Mouse (Mus musculus) midbrain, embryonic 12.5 days (tissue): Measurements from ENCODE around the gene Nxn. TPM values are rescaled to one million over a fixed set of nuclear protein-coding genes. Genes with fewer than 3 reads are reported as not detected.

ENCODE experiments used
- ATAC-seq: fragments of 200-750 bp; cut with Nextera tagmentation; 2 replicates; pipeline ENCODE4 v1.8.0; 2017; ENCODE audit warnings: low read depth, moderate TSS enrichment, moderate library complexity; ENCODE audit not compliant: low FRiP score
- H3K27ac ChIP-seq: fragments of 300-500 bp; sonication (generic); replicated peaks from 2 replicates; pipeline ENCODE4 v1.5.1; 2016; ENCODE audit warnings: mild to moderate bottlenecking
- H3K27me3 ChIP-seq: fragments of 300-500 bp; sonication (generic); 2 replicates; pipeline ENCODE4 v1.6.1; 2016; ENCODE audit warnings: mild to moderate bottlenecking
- H3K36me3 ChIP-seq: fragments of 300-500 bp; sonication (generic); 2 replicates; pipeline ENCODE4 v1.6.1; 2016
- H3K4me1 ChIP-seq: fragments of 300-500 bp; sonication (generic); 2 replicates; pipeline ENCODE4 v1.6.1; 2016
- H3K4me2 ChIP-seq: fragments of 300-500 bp; sonication (generic); replicated peaks from 2 replicates; pipeline ENCODE4 v1.6.1; 2016; ENCODE audit warnings: mild to moderate bottlenecking, moderate library complexity
- H3K4me3 ChIP-seq: fragments of 300-500 bp; sonication (generic); 2 replicates; pipeline ENCODE4 v1.5.1; 2016; ENCODE audit warnings: mild to moderate bottlenecking
- H3K9ac ChIP-seq: fragments of 300-500 bp; sonication (generic); replicated peaks from 2 replicates; pipeline ENCODE4 v1.6.1; 2016; ENCODE audit warnings: mild to moderate bottlenecking, moderate library complexity
- H3K9me3 ChIP-seq: fragments of 300-500 bp; sonication (generic); 2 replicates; pipeline ENCODE4 v1.6.1; 2016; ENCODE audit warnings: mild to moderate bottlenecking
- WGBS: fragments of 180-500 bp; shearing (Covaris S2); methylation state at CpG from one replicate; pipeline ENCODE4 v1.1.7; 2016; 5-methylcytosine and 5-hydroxymethylcytosine counted together
- polyA plus RNA-seq: library from polyadenylated mRNA; unstranded; fragments of >200 nt; fragmentation: Nextera tagmentation; extraction: Ambion mirVana; gene quantifications from 2 replicates; pipeline ENCODE4 v1.2.1, GENCODE M21; 2016

The Nxn gene
- polyA plus RNA-seq, 1 experiment from 2014 or later: 56.9 TPM

DNA sequence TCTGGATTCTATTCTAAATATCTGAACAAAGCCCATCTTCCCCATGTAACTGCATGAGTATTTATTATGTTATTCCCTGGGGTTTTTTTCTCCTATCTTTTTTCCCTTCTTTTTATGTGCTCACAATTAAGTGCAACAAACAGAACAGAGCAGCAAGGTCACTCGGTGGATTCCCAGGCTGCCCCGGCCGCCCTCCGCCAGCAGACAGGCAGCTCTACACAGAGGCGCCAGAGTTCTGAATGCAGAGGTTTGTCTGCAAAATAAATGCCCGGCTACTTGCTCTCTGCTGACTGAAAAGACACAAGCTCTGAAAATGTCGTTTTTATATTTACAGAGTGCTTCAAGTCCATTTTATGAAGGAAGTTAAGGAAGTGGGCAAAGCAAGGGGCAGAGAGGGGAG is 131.4 kb downstream of the Nxn start:
- H3K4me3 ChIP-seq: no peak overlapping the region
- peak overlapping the region; percentile 24; the same call in 1 of the 2 replicates for H3K9ac ChIP-seq
- H3K27ac ChIP-seq: peak overlapping the region; percentile 90
- no peak for ATAC-seq
- no peaks in the 10 kb centered on the region for H3K9me3 ChIP-seq
- H3K4me1 ChIP-seq: peaks cover 49% of the 10 kb centered on the region
- H3K36me3 ChIP-seq: peaks cover 19% of the 10 kb centered on the region
- 14% methylated on average over 7 of the region's 7 CpGs for WGBS
- H3K27me3 ChIP-seq: peaks cover 15% of the 10 kb centered on the region; the same call in 1 of the 2 replicates
- H3K4me2 ChIP-seq: peak overlapping the region; percentile 21; the same call in 1 of the 2 replicates

DNA sequence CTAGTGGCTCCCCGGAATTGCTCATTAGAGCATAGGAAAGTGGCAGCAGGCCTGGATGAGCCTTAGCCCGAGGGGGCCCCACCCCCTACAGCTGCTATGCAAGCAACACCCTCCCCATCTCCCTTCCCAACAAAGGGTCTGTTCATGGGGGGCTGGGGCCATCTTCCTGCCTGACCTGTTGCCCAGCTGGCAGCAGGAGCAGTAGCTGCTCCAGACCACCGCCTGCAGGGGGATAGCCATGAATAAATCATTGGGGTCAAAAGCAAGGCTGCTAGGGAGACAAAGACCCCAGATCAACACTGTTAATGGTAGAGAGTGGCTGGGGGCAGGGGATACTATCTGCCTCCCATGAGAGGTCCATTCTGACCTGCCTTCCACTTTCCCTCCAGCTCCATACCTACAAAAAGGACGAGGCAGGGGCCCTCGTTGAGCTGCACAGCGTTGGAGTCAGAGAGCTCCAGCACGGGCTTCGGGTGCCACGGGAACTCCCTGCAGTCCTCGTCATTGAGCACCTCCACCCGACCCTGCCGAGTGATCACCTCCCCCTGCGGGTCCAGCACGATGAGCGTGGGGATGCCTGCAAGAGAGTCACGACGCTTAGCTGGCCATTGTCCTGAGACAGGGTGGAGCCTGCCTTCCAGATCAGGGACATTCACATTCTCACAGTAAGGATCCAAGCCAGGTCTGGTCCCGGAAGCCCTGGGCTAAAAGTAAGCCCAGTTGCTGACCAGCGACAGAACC is 136.2 kb downstream of the Nxn start:
- WGBS: 4% methylated on average over 19 of the region's 19 CpGs
- peak; percentile 57 for ATAC-seq
- Histone ChIP-seq H3K4me1 (peaks cover 63% of the 10 kb centered on the region), H3K4me3 (no peak overlapping the region), H3K4me2 (peak overlapping the region; percentile 40), H3K36me3 (peaks cover 9% of the 10 kb centered on the region; the same call in 1 of the 2 replicates), H3K9ac (peak overlapping the region; percentile 49; the same call in 1 of the 2 replicates), H3K9me3 (no peaks in the 10 kb centered on the region), H3K27ac (peak overlapping the region; percentile 81), H3K27me3 (peaks cover 14% of the 10 kb centered on the region)

DNA sequence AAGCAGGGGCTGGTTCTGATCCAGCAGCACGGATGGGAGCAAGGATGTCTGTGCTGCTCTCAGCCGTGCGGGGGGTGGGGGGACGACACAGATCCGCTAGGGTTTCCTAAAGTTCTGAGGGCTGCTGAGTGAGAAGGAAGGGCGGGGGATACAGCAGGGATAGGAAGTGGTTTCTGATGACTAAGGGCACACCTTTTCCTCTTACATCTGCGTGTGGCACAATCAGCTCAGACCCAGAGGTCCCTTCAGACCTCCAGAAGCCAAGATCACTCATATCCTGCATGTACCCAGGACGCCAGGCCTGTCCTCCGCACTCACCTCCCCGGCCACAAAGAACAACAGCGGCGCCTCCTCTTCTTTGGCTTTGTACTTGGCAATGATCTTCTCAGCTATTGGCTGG is 137.7 kb downstream of the Nxn start:
- Histone ChIP-seq H3K9me3 (no peaks in the 10 kb centered on the region), H3K4me2 (no peak overlapping the region), H3K27me3 (peaks cover 12% of the 10 kb centered on the region), H3K27ac (peak overlapping the region; percentile 81), H3K9ac (no peak overlapping the region), H3K36me3 (peaks cover 16% of the 10 kb centered on the region; the same call in 1 of the 2 replicates), H3K4me1 (peaks cover 49% of the 10 kb centered on the region), H3K4me3 (no peak overlapping the region)
- ATAC-seq: no peak
- WGBS: 68% methylated on average over 12 of the region's 12 CpGs

DNA sequence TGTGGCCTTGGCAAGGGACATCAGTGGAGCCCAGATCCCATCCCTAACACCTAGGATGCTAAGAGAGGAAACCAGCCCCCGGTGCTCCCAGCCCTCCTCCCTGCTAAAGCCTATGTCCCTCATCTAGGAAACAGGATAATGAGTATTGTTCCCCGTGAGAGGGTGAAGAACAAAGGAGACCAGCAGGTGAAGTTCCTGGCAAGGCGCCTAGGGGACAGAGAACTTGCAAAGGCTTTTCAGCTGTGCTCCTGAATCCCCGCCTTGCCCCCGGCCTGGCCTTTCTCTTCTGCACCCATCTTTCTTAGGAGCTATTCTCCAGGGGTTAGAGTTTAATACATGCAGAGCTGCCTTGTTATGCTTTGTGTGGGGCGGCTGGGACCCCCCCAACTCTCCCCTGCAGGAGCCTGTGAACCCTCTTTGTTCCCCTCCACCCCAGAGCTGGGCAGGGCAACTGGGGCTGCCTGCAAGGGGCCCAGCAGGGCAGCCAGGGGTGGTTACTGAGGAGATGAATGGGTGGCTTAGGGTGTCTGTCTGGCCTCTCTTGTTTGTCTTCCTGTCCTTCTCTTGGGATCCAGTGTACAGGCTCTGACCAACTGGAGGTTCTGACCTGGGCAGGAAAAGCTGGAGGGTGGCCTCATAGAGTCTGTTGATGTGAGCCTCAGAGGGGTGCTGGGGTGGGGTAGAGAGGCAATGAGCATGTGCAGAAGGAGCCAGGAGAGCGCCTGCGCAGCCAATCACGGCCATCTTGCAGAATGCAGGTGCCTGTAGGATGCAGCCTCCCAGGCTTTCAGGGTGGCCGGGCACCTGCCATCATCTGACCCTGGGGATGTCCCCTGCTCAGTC is 138.5 kb downstream of the Nxn start:
- ATAC-seq: peak; percentile 27
- WGBS: 31% methylated on average over 10 of the region's 10 CpGs
- Histone ChIP-seq H3K9ac (peak overlapping the region; percentile 47), H3K36me3 (peaks cover 16% of the 10 kb centered on the region; the same call in 1 of the 2 replicates), H3K4me1 (peaks cover 50% of the 10 kb centered on the region), H3K4me2 (peak overlapping the region; percentile 9; the same call in 1 of the 2 replicates), H3K27ac (peak overlapping the region; percentile 81), H3K9me3 (no peaks in the 10 kb centered on the region), H3K4me3 (no peak overlapping the region), H3K27me3 (peaks cover 9% of the 10 kb centered on the region)

DNA sequence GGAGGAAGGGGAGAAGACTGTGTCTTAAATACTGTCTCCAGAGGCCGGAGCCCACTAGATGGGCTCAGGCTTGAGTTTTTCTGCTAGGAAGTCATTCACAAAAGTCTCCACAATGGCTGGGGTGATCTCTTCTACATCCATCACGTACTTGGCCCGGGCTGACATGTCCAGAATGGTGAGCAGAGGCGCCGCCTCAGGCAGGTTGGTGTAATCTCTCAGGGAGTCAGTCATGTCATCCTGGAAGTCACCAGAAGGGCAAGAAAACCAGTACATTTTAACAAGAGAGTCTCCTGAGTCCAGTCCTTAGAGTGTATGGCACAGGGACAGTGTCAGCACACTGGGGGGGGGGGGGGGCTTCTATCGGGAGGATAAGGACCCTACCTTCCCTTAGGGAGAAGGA is 140.4 kb downstream of the Nxn start:
- H3K36me3 ChIP-seq: peaks cover 19% of the 10 kb centered on the region; the same call in 1 of the 2 replicates
- H3K4me2 ChIP-seq: no peak overlapping the region
- H3K4me3 ChIP-seq: no peak overlapping the region
- peaks cover 4% of the 10 kb centered on the region; the same call in 1 of the 2 replicates for H3K27me3 ChIP-seq
- H3K4me1 ChIP-seq: peaks cover 53% of the 10 kb centered on the region
- WGBS: 82% methylated on average over 5 of the region's 6 CpGs
- no peak overlapping the region for H3K27ac ChIP-seq
- ATAC-seq: no peak
- no peak overlapping the region for H3K9ac ChIP-seq
- H3K9me3 ChIP-seq: no peaks in the 10 kb centered on the region

GRCm38 (mm10) chr11:76257386-76257785 is 141.6 kb downstream of the Nxn start:
- H3K9ac ChIP-seq: no peak overlapping the region
- H3K27me3 ChIP-seq: peaks cover 4% of the 10 kb centered on the region; the same call in 1 of the 2 replicates
- no peaks in the 10 kb centered on the region for H3K9me3 ChIP-seq
- no peak overlapping the region for H3K27ac ChIP-seq
- H3K4me1 ChIP-seq: peaks cover 46% of the 10 kb centered on the region
- H3K36me3 ChIP-seq: peaks cover 19% of the 10 kb centered on the region; the same call in 1 of the 2 replicates
- no peak overlapping the region for H3K4me3 ChIP-seq
- WGBS: 83% methylated on average over 4 of the region's 4 CpGs
- no peak for ATAC-seq
- H3K4me2 ChIP-seq: no peak overlapping the region

DNA sequence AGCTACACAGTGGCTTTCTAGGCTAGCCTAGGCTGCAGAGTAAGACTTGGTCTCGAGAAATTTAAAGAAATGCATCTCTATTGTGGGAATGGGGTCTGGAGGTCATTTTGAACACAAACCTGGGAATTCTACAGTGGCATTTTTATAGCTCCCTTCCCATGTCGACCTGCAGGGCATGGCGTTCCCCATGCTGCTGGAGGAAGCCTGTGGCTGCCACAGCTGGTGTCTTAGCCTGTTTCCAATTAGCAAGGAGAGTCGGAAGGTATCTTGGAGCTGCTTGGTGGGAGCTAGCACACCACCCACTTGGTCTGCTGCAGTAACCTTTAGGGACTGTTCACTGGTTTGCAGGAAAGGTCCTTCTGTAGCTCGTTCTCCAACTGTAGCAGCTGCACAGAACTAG is 142.8 kb downstream of the Nxn start:
- H3K4me2 ChIP-seq: no peak overlapping the region
- no peaks in the 10 kb centered on the region for H3K27me3 ChIP-seq
- peaks cover 34% of the 10 kb centered on the region for H3K4me1 ChIP-seq
- ATAC-seq: no peak
- no peak overlapping the region for H3K9ac ChIP-seq
- H3K27ac ChIP-seq: 0 out of 2 replicates have a peak overlapping the region, but pooled peaks have one; percentile 1
- WGBS: 58% methylated on average over 5 of the region's 5 CpGs
- H3K9me3 ChIP-seq: no peaks in the 10 kb centered on the region
- no peak overlapping the region for H3K4me3 ChIP-seq
- peaks cover 19% of the 10 kb centered on the region; the same call in 1 of the 2 replicates for H3K36me3 ChIP-seq

DNA sequence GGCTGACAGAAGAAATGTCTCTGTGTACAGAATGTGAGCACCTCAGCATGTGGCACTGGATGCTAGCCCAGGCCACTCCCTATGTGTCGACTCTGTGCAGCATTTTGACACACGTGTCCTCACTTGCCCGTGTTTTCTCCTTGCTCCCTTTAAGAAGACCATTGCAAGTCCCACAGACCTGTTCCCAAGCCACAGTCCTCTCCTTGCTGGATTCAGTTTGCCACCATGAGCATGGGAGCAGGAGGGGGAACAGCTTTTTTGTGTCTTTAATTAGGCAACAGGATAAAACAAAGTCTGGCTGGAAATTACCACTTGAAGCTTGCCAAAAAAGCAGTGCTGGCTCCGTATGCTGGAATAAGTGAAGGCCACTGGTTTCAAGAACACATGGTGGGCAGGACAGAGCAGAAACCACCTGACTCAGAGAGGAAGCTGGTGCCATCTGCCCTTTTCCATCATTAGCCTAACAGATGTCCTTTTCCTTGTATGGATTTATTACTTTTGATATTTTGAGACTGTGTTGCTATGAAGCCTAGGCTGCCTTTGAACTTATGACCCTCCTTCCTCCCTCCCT is 143.4 kb downstream of the Nxn start:
- peaks cover 27% of the 10 kb centered on the region for H3K4me1 ChIP-seq

GRCm38 (mm10) chr11:76253918-76254264 is 145.0 kb downstream of the Nxn start:
- Histone ChIP-seq H3K4me3 (no peak overlapping the region), H3K27ac (peak overlapping the region; percentile 58; the same call in 1 of the 2 replicates), H3K4me2 (no peak overlapping the region), H3K9me3 (no peaks in the 10 kb centered on the region), H3K27me3 (no peaks in the 10 kb centered on the region), H3K36me3 (peaks cover 40% of the 10 kb centered on the region), H3K9ac (no peak overlapping the region), H3K4me1 (peaks cover 19% of the 10 kb centered on the region)
- WGBS: 69% methylated on average over 4 of the region's 4 CpGs
- ATAC-seq: no peak

More for the DNA sequence above, 143.4 kb downstream of the Nxn start:
- no peaks in the 10 kb centered on the region for H3K9me3 ChIP-seq
- H3K4me2 ChIP-seq: no peak overlapping the region
- H3K9ac ChIP-seq: no peak overlapping the region
- H3K36me3 ChIP-seq: peaks cover 23% of the 10 kb centered on the region
- no peak for ATAC-seq
- H3K27ac ChIP-seq: peak overlapping the region; percentile 1; the same call in 1 of the 2 replicates
- WGBS: 78% methylated on average over 4 of the region's 4 CpGs
- no peaks in the 10 kb centered on the region for H3K27me3 ChIP-seq
- H3K4me3 ChIP-seq: no peak overlapping the region

GRCm38 (mm10) chr11:76253145-76253917 is 145.6 kb downstream of the Nxn start:
- 51% methylated on average over 5 of the region's 5 CpGs for WGBS
- Histone ChIP-seq H3K27me3 (no peaks in the 10 kb centered on the region), H3K27ac (0 out of 2 replicates have a peak overlapping the region, but pooled peaks have one; percentile 58), H3K9me3 (no peaks in the 10 kb centered on the region), H3K4me2 (no peak overlapping the region), H3K9ac (no peak overlapping the region), H3K4me1 (peaks cover 19% of the 10 kb centered on the region), H3K4me3 (no peak overlapping the region), H3K36me3 (peaks cover 41% of the 10 kb centered on the region)
- ATAC-seq: peak; percentile 60

- no peak overlapping the region for H3K9ac ChIP-seq
- no peaks in the 10 kb centered on the region for H3K27me3 ChIP-seq
- peaks cover 32% of the 10 kb centered on the region for H3K36me3 ChIP-seq
- peaks cover 19% of the 10 kb centered on the region for H3K4me1 ChIP-seq
- no peak overlapping the region for H3K27ac ChIP-seq
- ATAC-seq: no peak
- H3K4me2 ChIP-seq: no peak overlapping the region
- no peaks in the 10 kb centered on the region for H3K9me3 ChIP-seq
- WGBS: 65% methylated on average over 3 of the region's 3 CpGs
- H3K4me3 ChIP-seq: no peak overlapping the region
Observed at GRCm38 (mm10) chr11:76252036-76252435, 146.9 kb downstream of the Nxn start.
